Mouse (Mus musculus) kidney, embryonic 16.5 days (tissue): ENCODE results near the gene Rpl7a. TPM values are rescaled to one million over a fixed set of nuclear protein-coding genes. Genes with fewer than 3 reads are reported as not detected.
"Not testable (repeated sequence)": the region's sequence is repeated elsewhere in the genome, so short reads cannot be mapped to it uniquely, and the experiment has no call there.

Experiments
- ATAC-seq: fragments of 200-750 bp; cut with Nextera tagmentation; 2 replicates; pipeline ENCODE4 v1.8.0; 2017; ENCODE audit warnings: moderate TSS enrichment; ENCODE audit not compliant: low FRiP score, low TSS enrichment
- H3K27ac ChIP-seq: fragments of 300-500 bp; sonication (generic); 2 replicates; pipeline ENCODE4 v1.5.1; 2014; ENCODE audit warnings: low read length
- H3K27me3 ChIP-seq: fragments of 300-500 bp; sonication (generic); 2 replicates; pipeline ENCODE4 v1.6.1; 2014; ENCODE audit warnings: low read length, control low read depth, mixed read lengths; ENCODE audit not compliant: insufficient read depth
- H3K36me3 ChIP-seq: fragments of 300-500 bp; sonication (generic); 2 replicates; pipeline ENCODE4 v1.6.1; 2014; ENCODE audit warnings: low read length, control low read depth, mixed read lengths; ENCODE audit not compliant: insufficient read depth
- H3K4me1 ChIP-seq: fragments of 300-500 bp; sonication (generic); 2 replicates; pipeline ENCODE4 v1.6.1; 2014; ENCODE audit warnings: low read length, control low read depth, mixed read lengths; ENCODE audit not compliant: insufficient read depth
- H3K4me2 ChIP-seq: fragments of 300-500 bp; sonication (generic); replicated peaks from 2 replicates; pipeline ENCODE4 v1.6.1; 2014; ENCODE audit warnings: low read depth, low read length
- H3K4me3 ChIP-seq: fragments of 300-500 bp; sonication (generic); 2 replicates; pipeline ENCODE4 v1.5.1; 2014; ENCODE audit warnings: mild to moderate bottlenecking, low read length
- H3K9ac ChIP-seq: fragments of 300-500 bp; sonication (generic); replicated peaks from 2 replicates; pipeline ENCODE4 v1.6.1; 2014; ENCODE audit warnings: low read length
- H3K9me3 ChIP-seq: fragments of 300-500 bp; sonication (generic); 2 replicates; pipeline ENCODE4 v1.6.1; 2016; ENCODE audit warnings: low read length, control low read depth
- WGBS: fragments of 180-500 bp; shearing (Covaris S2); extraction: QIAGEN DNeasy Blood & Tissue Kit; methylation state at CpG from one replicate; pipeline ENCODE4 v1.1.7; 2014; 5-methylcytosine and 5-hydroxymethylcytosine counted together
- polyA plus RNA-seq: library from polyadenylated mRNA; unstranded; fragments of >200 nt; fragmentation: Nextera tagmentation; extraction: Ambion mirVana; gene quantifications from 2 replicates; pipeline ENCODE4 v1.2.1, GENCODE M21; 2015

Rpl7a gene
- 574 and 624 TPM in 2 replicates for polyA plus RNA-seq

DNA sequence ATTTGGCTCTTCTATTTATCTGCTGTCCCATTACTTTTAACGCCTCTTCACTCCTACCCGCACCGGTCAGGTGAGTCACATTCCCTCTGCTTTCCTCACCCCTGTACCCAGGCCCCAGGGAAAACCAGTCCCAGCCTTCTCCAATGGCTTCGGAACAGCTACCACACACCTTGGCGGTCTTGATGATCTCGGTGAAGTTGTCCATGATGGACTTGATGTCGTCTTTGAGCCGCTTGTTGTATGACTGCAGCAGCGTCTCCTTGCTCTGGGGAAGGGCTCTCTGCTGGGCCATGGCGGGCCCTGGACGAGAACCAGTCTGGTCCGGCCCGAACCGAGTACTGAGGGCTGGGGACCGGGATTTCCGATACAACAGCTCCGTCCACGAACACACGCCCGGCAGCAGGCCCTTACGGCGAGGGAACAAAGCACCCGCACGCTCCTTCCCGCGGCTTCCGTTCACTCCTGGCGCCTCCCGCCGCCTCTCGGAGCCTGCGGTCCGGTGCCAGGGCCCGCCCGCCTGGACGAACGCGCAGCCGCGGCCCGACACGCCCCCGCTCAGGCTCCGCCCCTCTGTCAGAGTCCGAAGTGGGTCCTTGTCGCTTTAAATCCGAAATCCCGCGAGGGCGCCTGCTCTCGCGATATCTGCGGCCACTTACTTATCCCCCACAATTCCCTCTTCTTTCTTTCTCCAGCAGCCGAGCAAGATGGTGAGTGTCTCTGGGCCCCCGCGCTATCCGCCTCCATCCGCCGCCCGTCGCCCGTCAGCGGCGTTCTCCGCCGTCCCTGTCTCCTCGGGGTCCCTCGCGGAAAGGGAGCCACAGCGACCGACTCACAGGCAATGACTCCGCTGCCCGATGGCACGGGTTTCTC lies at the start of gene Rpl7a, which contains the start of gene Med22:
Rpl7a (plus strand) TSS at position 641 of the 870 bp plus-strand sequence.
Med22 (minus strand) TSS at position 554 of the 870 bp plus-strand sequence.
- H3K27me3 ChIP-seq, result no peaks in the 10 kb centered on the region
- H3K9ac ChIP-seq, result peak within 1 kb of the TSS; percentile 98
- peaks cover 42% of the 10 kb centered on the region for H3K4me1 ChIP-seq
- H3K4me3 ChIP-seq, result peak within 1 kb of the TSS; percentile 77
- no peaks in the 10 kb centered on the region for H3K9me3 ChIP-seq
- peak; percentile 94 for ATAC-seq
- peaks cover 58% of the 10 kb centered on the region for H3K36me3 ChIP-seq
- peak within 1 kb of the TSS; percentile 99 for H3K4me2 ChIP-seq
- peak within 1 kb of the TSS; percentile 91 for H3K27ac ChIP-seq
- under 1% methylated on average over 71 of the region's 74 CpGs for WGBS

DNA sequence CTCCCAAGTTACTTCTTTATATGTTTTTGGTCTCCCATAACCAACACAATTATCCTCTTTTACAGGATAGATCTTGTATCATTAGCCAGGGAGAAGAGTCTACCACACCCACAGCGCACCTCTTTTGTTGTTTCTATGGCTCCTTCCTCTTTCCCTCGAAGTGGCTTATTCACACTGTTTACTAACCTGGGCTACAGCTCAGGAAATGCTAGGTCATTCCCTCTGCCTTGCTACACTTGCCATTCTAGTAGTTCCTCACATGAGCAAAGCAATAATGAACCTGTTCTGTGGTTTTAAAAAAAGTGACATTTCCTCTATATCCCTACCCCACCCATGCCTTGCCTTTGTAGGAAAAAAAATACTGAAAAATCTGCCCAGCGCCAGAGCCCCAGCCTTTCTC lies 47.7 kb upstream of the Rpl7a start:
- WGBS, result 79% methylated on average over 3 of the region's 3 CpGs
- Histone ChIP-seq H3K9ac (no peak overlapping the region), H3K9me3 (no peaks in the 10 kb centered on the region), H3K4me2 (no peak overlapping the region), H3K27me3 (no peaks in the 10 kb centered on the region), H3K27ac (no peak overlapping the region), H3K4me3 (no peak overlapping the region), H3K36me3 (no peaks in the 10 kb centered on the region), H3K4me1 (no peaks in the 10 kb centered on the region)
- no peak for ATAC-seq

DNA sequence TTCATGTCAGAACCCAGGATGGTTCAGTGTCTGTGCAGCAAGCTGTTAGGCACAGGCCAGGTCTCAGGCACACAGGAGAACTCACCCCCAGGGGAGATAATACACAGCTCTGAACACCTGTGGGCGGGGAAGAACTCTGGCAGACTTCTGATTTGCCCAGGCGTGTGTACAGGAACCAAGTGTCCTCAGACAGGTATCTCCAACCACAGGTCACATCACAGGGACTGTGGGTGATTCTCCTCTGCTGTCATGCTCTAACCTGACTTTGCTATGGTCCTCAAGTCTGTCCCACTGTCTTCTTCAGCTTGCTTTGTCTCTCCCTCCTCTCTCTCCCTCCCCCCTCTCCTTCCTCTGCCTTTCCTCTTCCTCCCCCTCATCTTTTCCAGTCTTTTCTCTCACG lies 45.7 kb upstream of the Rpl7a start, which contains the start of gene Abo:
Abo (minus strand) TSS at position 101 of the 400 bp plus-strand sequence.
- ATAC-seq, result no peak
- WGBS, result 48% methylated on average over 3 of the region's 3 CpGs
- Histone ChIP-seq H3K4me2 (no peak within 1 kb of the TSS), H3K36me3 (no peaks in the 10 kb centered on the region), H3K9ac (no peak within 1 kb of the TSS), H3K9me3 (no peaks in the 10 kb centered on the region), H3K27me3 (no peaks in the 10 kb centered on the region), H3K4me1 (no peaks in the 10 kb centered on the region), H3K27ac (no peak within 1 kb of the TSS), H3K4me3 (no peak within 1 kb of the TSS)

DNA sequence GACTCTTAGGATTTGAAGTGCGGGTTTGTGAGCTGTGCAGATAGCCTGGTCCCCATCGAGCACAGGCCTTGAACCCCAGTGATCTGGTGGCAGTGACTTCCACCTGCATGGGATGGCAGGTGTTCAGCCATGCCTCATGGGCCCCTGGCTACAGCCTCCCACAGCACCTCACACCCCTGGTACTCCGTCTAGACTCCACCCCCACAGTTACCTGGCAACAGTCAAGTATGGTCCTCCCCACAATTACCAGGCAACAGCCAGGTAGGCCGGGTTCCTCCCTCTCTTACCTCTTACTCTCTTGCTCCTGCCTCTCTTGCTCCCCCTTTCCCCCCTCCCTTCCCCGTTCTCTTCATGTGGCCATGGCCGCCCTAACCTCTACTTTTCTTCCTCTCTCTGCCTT lies 39.9 kb upstream of the Rpl7a start:
- Histone ChIP-seq H3K4me2 (no peak overlapping the region), H3K4me1 (no peaks in the 10 kb centered on the region), H3K9me3 (no peaks in the 10 kb centered on the region), H3K27ac (no peak overlapping the region), H3K27me3 (no peaks in the 10 kb centered on the region), H3K4me3 (no peak overlapping the region), H3K36me3 (no peaks in the 10 kb centered on the region), H3K9ac (no peak overlapping the region)
- ATAC-seq, result no peak
- WGBS, result 57% methylated on average over 6 of the region's 6 CpGs

DNA sequence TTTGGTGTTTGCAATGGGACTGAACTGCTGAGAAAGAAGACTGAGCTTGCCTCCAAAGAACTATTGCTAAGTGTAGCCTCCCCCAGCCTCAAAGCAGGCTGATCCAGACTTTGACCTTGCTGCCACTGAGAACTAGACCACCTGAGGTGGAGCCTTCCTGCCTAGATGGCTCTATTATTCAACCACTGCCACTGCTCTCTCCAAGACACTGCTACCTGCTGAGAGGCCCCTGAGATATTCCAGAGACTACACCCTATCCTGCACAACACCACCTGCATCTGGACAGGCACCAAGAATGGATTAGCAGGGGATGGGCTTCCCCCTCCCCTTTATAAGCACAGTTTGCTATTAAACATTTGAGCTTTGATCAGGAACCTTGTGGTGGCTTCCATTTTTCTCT lies 32.0 kb upstream of the Rpl7a start:
- ATAC-seq, result no peak

DNA sequence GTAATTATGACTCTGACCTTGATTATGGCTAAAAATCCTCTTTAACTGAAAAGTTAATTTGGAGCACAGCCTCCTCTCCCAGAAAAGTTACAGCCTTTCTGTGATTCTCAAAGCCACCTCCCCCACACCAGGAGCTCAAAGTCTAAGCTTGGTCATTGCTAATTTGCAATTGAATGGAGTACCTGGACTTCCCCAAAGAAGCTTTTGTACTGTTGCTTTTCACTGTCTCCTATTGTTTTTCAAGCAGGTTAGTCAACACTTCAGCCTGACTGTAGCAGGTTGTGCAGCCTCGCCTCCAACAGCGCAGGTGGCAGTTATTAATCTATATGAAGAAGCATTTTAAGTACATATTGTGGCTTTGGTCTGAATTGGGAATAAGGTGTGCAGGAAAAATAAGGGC lies 25.0 kb upstream of the Rpl7a start:
- H3K9ac ChIP-seq, H3K4me2 ChIP-seq, H3K9me3 ChIP-seq, ATAC-seq, H3K27ac ChIP-seq, H3K27me3 ChIP-seq, H3K4me3 ChIP-seq, H3K4me1 ChIP-seq: not testable (repeated sequence)
- 88% methylated on average over 2 of the region's 2 CpGs for WGBS
- peaks cover 20% of the 10 kb centered on the region for H3K36me3 ChIP-seq

More for the DNA sequence above, 32.0 kb upstream of the Rpl7a start:
- H3K36me3 ChIP-seq, result no peaks in the 10 kb centered on the region
- H3K4me3 ChIP-seq, result no peak overlapping the region
- no peak overlapping the region for H3K9ac ChIP-seq
- H3K27me3 ChIP-seq, result no peaks in the 10 kb centered on the region
- H3K4me2 ChIP-seq, result no peak overlapping the region
- H3K9me3 ChIP-seq, result 0 out of 2 replicates have a peak, but pooled peaks cover 8% of the 10 kb centered on the region
- no peaks in the 10 kb centered on the region for H3K4me1 ChIP-seq
- no peak overlapping the region for H3K27ac ChIP-seq

DNA sequence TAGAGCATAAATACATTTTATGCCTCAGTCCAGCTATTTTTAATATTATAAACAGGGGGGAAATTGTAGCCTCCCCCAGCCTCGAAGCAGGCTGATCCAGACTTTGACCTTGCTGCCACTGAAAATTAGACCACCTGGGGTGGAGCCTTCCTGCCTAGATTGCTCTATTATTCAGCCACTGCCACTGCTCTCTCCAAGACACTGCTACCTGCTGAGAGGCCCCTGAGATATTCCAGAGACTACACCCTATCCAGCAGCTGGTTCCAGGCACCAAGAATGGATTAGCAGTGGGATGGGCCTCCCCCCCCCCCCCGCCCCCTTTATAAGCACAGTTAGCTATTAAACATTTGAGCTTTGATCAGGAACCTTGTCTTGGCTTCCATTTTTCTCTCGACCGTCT lies 24.4 kb upstream of the Rpl7a start:
- H3K9ac ChIP-seq, H3K27ac ChIP-seq, H3K4me2 ChIP-seq, ATAC-seq, H3K4me3 ChIP-seq, H3K27me3 ChIP-seq, H3K4me1 ChIP-seq, H3K9me3 ChIP-seq: not testable (repeated sequence)
- peaks cover 26% of the 10 kb centered on the region for H3K36me3 ChIP-seq
- 65% methylated on average over 4 of the region's 4 CpGs for WGBS

DNA sequence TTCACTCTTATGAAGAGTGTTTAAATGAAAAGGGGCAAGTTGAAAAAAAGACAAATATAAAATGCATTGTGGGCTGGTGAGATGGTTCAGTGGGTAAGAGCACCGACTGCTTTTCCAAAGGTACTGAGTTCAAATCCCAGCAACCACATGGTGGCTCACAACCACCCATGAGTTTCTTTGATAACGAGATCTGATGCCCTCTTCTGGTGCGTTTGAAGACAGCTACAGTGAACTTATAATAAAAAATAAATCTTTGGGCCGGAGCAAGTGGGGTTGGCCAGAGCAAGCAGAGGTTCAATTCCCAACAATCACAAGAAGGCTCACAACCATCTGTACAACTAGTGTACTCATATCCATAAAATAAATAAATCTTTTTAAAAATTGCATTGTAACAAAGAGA lies 14.7 kb upstream of the Rpl7a start:
- Histone ChIP-seq H3K27ac (no peak overlapping the region), H3K36me3 (peaks cover 76% of the 10 kb centered on the region), H3K9me3 (no peaks in the 10 kb centered on the region), H3K4me2 (no peak overlapping the region), H3K4me3 (no peak overlapping the region), H3K9ac (no peak overlapping the region), H3K27me3 (no peaks in the 10 kb centered on the region), H3K4me1 (peaks cover 1% of the 10 kb centered on the region; the same call in 1 of the 2 replicates)
- no peak for ATAC-seq
- WGBS, result 91% methylated on average over 4 of the region's 4 CpGs

DNA sequence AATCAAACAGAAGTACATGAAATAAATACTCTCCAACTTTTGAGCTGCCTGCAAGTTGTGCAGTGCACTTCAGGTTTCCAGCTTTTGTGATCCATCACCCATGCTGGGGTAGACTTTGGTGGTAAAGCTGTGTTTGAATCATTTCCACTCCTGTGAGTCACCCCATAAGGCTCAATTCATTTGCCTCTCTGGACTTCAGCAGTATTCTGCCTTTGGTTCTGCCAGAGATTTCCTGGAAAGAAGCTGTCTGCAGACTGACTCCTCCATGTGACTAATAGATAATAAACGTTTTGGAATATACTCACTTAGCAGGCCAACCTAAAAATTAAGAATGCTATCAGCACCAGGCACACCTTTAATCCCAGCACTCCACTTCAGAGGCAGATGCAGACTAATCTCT lies 9.8 kb upstream of the Rpl7a start:
- ATAC-seq, result no peak

DNA sequence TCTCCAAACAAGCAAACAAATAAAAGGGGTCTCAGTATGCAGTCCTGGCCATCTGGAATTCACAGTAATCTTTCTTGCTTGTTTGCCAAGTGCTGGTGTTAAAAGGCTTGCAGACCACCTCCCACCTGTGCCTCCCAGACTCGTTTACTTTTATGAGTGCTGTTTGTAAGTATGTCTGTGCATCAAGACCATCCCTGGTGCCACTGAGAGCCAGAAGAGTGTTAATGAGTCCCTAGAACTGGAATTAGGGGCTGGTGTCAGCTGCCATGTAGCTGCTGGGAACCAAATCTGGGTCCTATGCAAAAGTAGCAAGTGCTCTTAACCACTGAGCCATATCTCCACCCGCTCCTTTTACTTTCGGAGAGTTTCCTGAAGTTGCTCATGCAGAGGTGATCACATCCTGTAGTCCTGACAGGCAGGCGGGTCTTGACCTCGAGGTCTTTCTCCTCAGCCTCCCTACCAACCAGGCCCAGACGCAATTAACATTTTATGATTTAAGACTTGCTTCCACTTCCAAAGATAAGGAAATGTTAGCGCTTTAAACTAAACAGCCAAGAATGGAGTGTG lies 8.6 kb upstream of the Rpl7a start:
- Histone ChIP-seq H3K4me3 (peak overlapping the region; percentile 64), H3K9ac (peak overlapping the region; percentile 77), H3K27ac (peak overlapping the region; percentile 94), H3K36me3 (peaks cover 42% of the 10 kb centered on the region), H3K9me3 (no peaks in the 10 kb centered on the region), H3K4me2 (peak overlapping the region; percentile 71), H3K4me1 (peaks cover 25% of the 10 kb centered on the region), H3K27me3 (no peaks in the 10 kb centered on the region)
- no peak for ATAC-seq
- 4% methylated on average over 7 of the region's 7 CpGs for WGBS

More for the DNA sequence above, 9.8 kb upstream of the Rpl7a start:
- Histone ChIP-seq H3K9ac (no peak overlapping the region; the same call in 1 of the 2 replicates), H3K4me2 (no peak overlapping the region), H3K27me3 (no peaks in the 10 kb centered on the region), H3K36me3 (peaks cover 43% of the 10 kb centered on the region), H3K4me1 (peaks cover 25% of the 10 kb centered on the region), H3K4me3 (no peak overlapping the region), H3K9me3 (no peaks in the 10 kb centered on the region), H3K27ac (no peak overlapping the region)
- 72% methylated on average over 1 of the region's 1 CpGs for WGBS
